Comparison of ENCODE assay signal across 20 mouse cellular contexts in genomic region chr14:99611435-99611834, GRCm38 (mm10).
DNase-seq lines count a peak whose midpoint lies in the region; ATAC-seq and TF ChIP-seq lines count a peak whose summit lies in the region.
"Had no signal": no experiment of that assay in that cellular context is flagged by ENCODE, and none has a peak within 500 bp of the region (broad histone marks: within the 10 kb centered on the region; RNA-seq: fewer than 3 reads in every experiment).

No protein-coding gene starts in this region.

- no peaks in the 10 kb centered on the region; the same call in 1 of the 2 replicates for H3K4me1 ChIP-seq in intestine, postnatal 0 days (replicated peaks; ENCODE audit: control insufficient read depth, insufficient read depth, low read length)
- no peaks in the 10 kb centered on the region; the same call in 1 of the 2 replicates for H3K4me1 ChIP-seq in intestine, embryonic 16.5 days (ENCODE audit: control insufficient read depth, insufficient read depth, low read length)
- H3K4me1 ChIP-seq: embryonic facial prominence, embryonic 13.5 days; forebrain, embryonic 12.5 days; heart, embryonic 15.5 days; intestine, embryonic 15.5 days had no signal

- no peaks in the 10 kb centered on the region for H3K36me3 ChIP-seq in intestine, postnatal 0 days (ENCODE audit: control insufficient read depth, insufficient read depth)
- no peaks in the 10 kb centered on the region for H3K36me3 ChIP-seq in intestine, embryonic 16.5 days (ENCODE audit: control insufficient read depth, insufficient read depth, low read length)
- H3K36me3 ChIP-seq: embryonic facial prominence, embryonic 13.5 days; forebrain, embryonic 12.5 days; heart, embryonic 15.5 days; intestine, embryonic 15.5 days had no signal

- H3K9ac ChIP-seq in intestine, postnatal 0 days (ENCODE audit: low read depth, low read length), result no peak overlapping the region
- H3K9ac ChIP-seq in intestine, embryonic 16.5 days (ENCODE audit: low read depth, low read length), result no peak overlapping the region
- H3K9ac ChIP-seq: embryonic facial prominence, embryonic 13.5 days; forebrain, embryonic 12.5 days; heart, embryonic 15.5 days; hindbrain, embryonic 14.5 days; intestine, embryonic 15.5 days had no signal

- no peaks in the 10 kb centered on the region for H3K27me3 ChIP-seq in intestine, postnatal 0 days (replicated peaks; ENCODE audit: control insufficient read depth, insufficient read depth, low read length)
- no peaks in the 10 kb centered on the region for H3K27me3 ChIP-seq in intestine, embryonic 16.5 days (replicated peaks; ENCODE audit: control insufficient read depth, insufficient read depth, low read length)
- H3K27me3 ChIP-seq: embryonic facial prominence, embryonic 13.5 days; forebrain, embryonic 12.5 days; heart, embryonic 15.5 days; intestine, embryonic 15.5 days had no signal

- H3K4me2 ChIP-seq in intestine, postnatal 0 days (replicated peaks; ENCODE audit: low read depth), result no peak overlapping the region
- no peak overlapping the region for H3K4me2 ChIP-seq in intestine, embryonic 16.5 days (ENCODE audit: low read depth, low read length)
- H3K4me2 ChIP-seq: embryonic facial prominence, embryonic 13.5 days; forebrain, embryonic 12.5 days; heart, embryonic 11.5 days; heart, embryonic 15.5 days; hindbrain, embryonic 14.5 days; intestine, embryonic 15.5 days had no signal

- 76% methylated on average over 5 of the region's 5 CpGs for WGBS in intestine, postnatal 0 days
- 87% methylated on average over 5 of the region's 5 CpGs for WGBS in intestine, embryonic 16.5 days

- H3K27ac ChIP-seq in intestine, postnatal 0 days (ENCODE audit: low read depth, low read length), result no peak overlapping the region
- H3K27ac ChIP-seq in intestine, embryonic 16.5 days (ENCODE audit: low read length), result no peak overlapping the region
- H3K27ac ChIP-seq: embryonic facial prominence, embryonic 13.5 days; forebrain, embryonic 12.5 days; heart, adult 2 months; heart, embryonic 15.5 days; hindbrain, embryonic 14.5 days; intestine, embryonic 15.5 days had no signal

- H3K4me3 ChIP-seq in intestine, postnatal 0 days (ENCODE audit: low read depth, low read length), result no peak overlapping the region
- H3K4me3 ChIP-seq in intestine, embryonic 16.5 days (ENCODE audit: low read length), result no peak overlapping the region
- H3K4me3 ChIP-seq: embryonic facial prominence, embryonic 13.5 days; forebrain, embryonic 12.5 days; heart, adult 2 months; heart, embryonic 15.5 days; intestine, embryonic 15.5 days had no signal

- TF ChIP-seq CTCF in intestine, postnatal 0 days (IDR thresholded peaks at IDR 0.05; ENCODE audit: low read depth), result peak; percentile 47

- DNase-seq in adrenal gland, postnatal 14 days, result peak; percentile 41
- no peak for DNase-seq in natural killer cell, adult 2 months (ENCODE audit: low spot score in 2 of 2)
- DNase-seq in ovary, postnatal 10 days (ENCODE audit: low spot score), result no peak
- DNase-seq: B cell, adult 2 months; cerebellum, adult 11-12 months; cerebellum, adult 9-11 months; cerebellum, postnatal 36 days; gastrocnemius, postnatal 10 days; heart, adult 2 months; heart, postnatal 14 days had no signal

- 0 out of 2 replicates have a peak, but pooled peaks have one; percentile 46 for ATAC-seq in intestine, postnatal 0 days
- no peak for ATAC-seq in intestine, embryonic 16.5 days
- ATAC-seq in megakaryocyte progenitor cell, adult 5-6 weeks (replicated peaks; ENCODE audit: poor library complexity), result peak; percentile 60; the same call in 1 of the 2 replicates
- ATAC-seq: forebrain, embryonic 16.5 days; intestine, embryonic 15.5 days had no signal

- H3K9me3 ChIP-seq in intestine, postnatal 0 days (ENCODE audit: control insufficient read depth), result no peaks in the 10 kb centered on the region
- no peaks in the 10 kb centered on the region for H3K9me3 ChIP-seq in intestine, embryonic 16.5 days (ENCODE audit: control insufficient read depth, low read length)
- H3K9me3 ChIP-seq: embryonic facial prominence, embryonic 13.5 days; forebrain, embryonic 12.5 days; heart, embryonic 15.5 days; intestine, embryonic 15.5 days had no signal
